Mouse (Mus musculus) heart, embryonic 12.5 days (tissue): Measurements from ENCODE around the gene Ide. TPM values are rescaled to one million over a fixed set of nuclear protein-coding genes. Genes with fewer than 3 reads are reported as not detected.
A peak's percentile ranks its signal among the peaks of the same experiment; 100 is the strongest.

Experiments used
- ATAC-seq: fragments of 200-750 bp; cut with Nextera tagmentation; 2 replicates; pipeline ENCODE4 v1.8.0; 2017; ENCODE audit warnings: moderate TSS enrichment, moderate library complexity; ENCODE audit not compliant: insufficient number of reproducible peaks, low FRiP score
- H3K27ac ChIP-seq: fragments of 300-500 bp; sonication (generic); 2 replicates; pipeline ENCODE4 v1.5.1; 2016; ENCODE audit warnings: mild to moderate bottlenecking, moderate library complexity; ENCODE audit not compliant: poor library complexity, severe bottlenecking
- H3K27me3 ChIP-seq: fragments of 300-500 bp; sonication (generic); replicated peaks from 2 replicates; pipeline ENCODE4 v1.6.1; 2016; ENCODE audit warnings: mild to moderate bottlenecking, moderate library complexity
- H3K36me3 ChIP-seq: fragments of 300-500 bp; sonication (generic); 2 replicates; pipeline ENCODE4 v1.6.1; 2016; ENCODE audit warnings: mild to moderate bottlenecking, moderate library complexity
- H3K4me1 ChIP-seq: fragments of 300-500 bp; sonication (generic); replicated peaks from 2 replicates; pipeline ENCODE4 v1.6.1; 2016; ENCODE audit warnings: mild to moderate bottlenecking
- H3K4me2 ChIP-seq: fragments of 300-500 bp; sonication (generic); 2 replicates; pipeline ENCODE4 v1.6.1; 2016; ENCODE audit warnings: mild to moderate bottlenecking, moderate library complexity
- H3K4me3 ChIP-seq: fragments of 300-500 bp; sonication (generic); 2 replicates; pipeline ENCODE4 v1.5.1; 2016; ENCODE audit warnings: mild to moderate bottlenecking
- H3K9ac ChIP-seq: fragments of 300-500 bp; sonication (generic); 2 replicates; pipeline ENCODE4 v1.6.1; 2016; ENCODE audit warnings: mild to moderate bottlenecking, moderate library complexity
- H3K9me3 ChIP-seq: fragments of 300-500 bp; sonication (generic); replicated peaks from 2 replicates; pipeline ENCODE4 v1.6.1; 2016; ENCODE audit warnings: mild to moderate bottlenecking, moderate library complexity
- WGBS: fragments of 180-500 bp; shearing (Covaris S2); methylation state at CpG from one replicate; pipeline ENCODE4 v1.1.7; 2016; 5-methylcytosine and 5-hydroxymethylcytosine counted together
- polyA plus RNA-seq: library from polyadenylated mRNA; unstranded; fragments of >200 nt; fragmentation: Nextera tagmentation; extraction: Ambion mirVana; gene quantifications from 2 replicates; pipeline ENCODE4 v1.2.1, GENCODE M21; 2016

Ide gene
- polyA plus RNA-seq, 1 experiment from 2014 or later = 62.7 TPM

DNA sequence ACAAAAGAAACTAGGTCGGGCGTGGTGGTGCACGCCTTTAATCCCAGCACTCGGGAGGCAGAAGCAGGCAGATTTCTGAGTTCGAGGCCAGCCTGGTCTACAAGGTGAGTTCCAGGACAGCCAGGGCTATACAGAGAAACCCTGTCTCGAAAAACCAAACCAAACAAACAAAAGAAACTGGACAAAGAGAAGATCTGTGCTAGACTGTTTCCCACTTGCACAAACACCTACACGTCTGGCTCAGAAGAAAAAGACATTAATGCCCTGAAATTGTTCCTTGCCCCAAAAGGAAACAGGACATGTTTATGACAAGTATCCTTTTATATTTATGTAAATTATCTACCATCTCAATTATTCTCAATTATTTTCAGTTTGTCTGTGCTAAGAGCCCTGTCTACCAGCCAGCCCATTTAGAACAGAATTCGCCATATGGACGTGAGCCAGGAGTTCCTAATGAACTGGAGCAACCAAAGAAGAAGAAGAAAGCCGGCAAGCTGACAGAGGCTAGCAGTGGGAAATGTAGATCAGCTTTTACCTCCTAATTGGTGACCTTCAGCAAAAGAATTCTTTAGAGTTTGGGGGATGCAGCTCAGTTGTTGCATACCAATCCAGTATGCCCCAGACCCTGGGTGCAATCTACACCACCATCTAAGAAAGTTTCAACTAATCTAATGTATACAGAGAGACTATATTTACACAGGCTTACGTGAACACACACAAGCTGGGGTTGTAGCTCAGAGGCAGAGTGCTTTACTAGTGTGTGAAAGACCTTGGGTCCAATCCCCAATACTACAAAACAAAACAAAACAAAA, 25.7 kb upstream of the Ide start:
- H3K4me1 ChIP-seq = no peaks in the 10 kb centered on the region
- ATAC-seq = no peak
- H3K9me3 ChIP-seq = no peaks in the 10 kb centered on the region
- no peak overlapping the region for H3K4me3 ChIP-seq
- no peaks in the 10 kb centered on the region for H3K36me3 ChIP-seq
- H3K9ac ChIP-seq = no peak overlapping the region
- 77% methylated on average over 11 of the region's 11 CpGs for WGBS
- no peak overlapping the region for H3K27ac ChIP-seq
- no peaks in the 10 kb centered on the region for H3K27me3 ChIP-seq
- no peak overlapping the region for H3K4me2 ChIP-seq

DNA sequence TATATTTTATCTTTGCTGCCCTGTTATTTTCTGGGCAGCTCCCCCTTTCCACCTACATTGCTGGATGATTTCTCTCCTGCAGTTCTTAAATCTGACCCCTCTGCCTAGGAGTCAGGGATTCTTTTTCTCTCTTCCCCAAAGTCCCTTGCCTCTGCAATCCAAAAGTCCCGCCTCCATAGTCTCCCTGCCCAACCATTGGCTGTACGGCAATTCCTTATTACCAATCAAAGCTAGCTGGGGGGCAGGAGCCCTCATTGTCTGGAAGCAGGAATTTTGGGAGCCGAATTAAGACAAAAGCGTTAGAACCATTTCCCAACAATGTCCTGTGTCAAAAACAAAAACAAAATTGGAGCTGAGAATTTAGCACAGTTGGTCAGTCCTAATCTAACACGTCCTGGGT, 24.9 kb upstream of the Ide start:
- no peaks in the 10 kb centered on the region for H3K36me3 ChIP-seq
- 28% methylated on average over 5 of the region's 5 CpGs for WGBS
- no peak overlapping the region for H3K4me3 ChIP-seq
- no peak overlapping the region for H3K27ac ChIP-seq
- H3K27me3 ChIP-seq = no peaks in the 10 kb centered on the region
- no peak for ATAC-seq
- no peaks in the 10 kb centered on the region for H3K4me1 ChIP-seq
- no peaks in the 10 kb centered on the region for H3K9me3 ChIP-seq
- no peak overlapping the region for H3K9ac ChIP-seq
- H3K4me2 ChIP-seq = no peak overlapping the region

DNA sequence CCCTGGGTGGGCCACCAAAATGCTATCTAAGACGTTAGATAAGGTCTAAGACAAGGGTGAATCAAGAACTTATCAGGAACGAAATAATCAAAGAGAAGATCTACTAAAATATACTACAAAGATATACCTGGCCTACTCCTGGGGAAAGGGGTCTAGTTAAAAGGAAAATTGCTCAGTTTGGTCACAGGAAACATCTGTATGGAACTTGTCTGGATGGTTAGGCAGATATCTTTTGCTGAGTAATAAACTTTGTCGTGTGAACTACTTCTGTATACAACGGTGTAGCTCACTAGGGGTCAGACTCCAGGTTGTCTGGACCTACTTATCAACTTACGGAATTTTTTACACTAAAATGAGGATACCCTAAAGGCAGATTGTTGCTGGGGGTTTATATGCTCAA, 22.4 kb upstream of the Ide start:
- no peak overlapping the region for H3K9ac ChIP-seq

DNA sequence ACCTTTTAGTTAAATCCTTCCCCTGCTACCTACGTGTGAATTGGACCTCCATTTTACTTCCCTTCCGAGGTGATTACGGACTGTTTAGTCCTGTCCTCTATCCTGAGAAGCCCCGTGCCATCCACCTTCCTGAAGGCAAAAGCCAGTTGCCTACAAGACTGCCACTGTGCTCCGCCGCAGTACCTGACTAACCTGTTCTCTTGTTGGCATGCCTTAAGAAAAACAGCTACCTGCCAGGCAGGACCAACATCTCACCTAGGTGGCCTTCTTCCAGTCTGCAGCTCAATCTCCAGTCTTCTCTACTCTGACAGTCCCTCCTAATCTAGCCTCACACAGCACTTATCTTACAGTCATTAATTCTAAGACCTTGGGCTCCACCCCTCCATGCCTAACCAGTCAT, 15.7 kb upstream of the Ide start:
- Histone ChIP-seq H3K36me3 (peaks cover 12% of the 10 kb centered on the region), H3K4me1 (peaks cover 2% of the 10 kb centered on the region), H3K27ac (no peak overlapping the region), H3K9ac (no peak overlapping the region), H3K9me3 (0 out of 2 replicates have a peak, but pooled peaks cover 10% of the 10 kb centered on the region), H3K27me3 (no peaks in the 10 kb centered on the region), H3K4me3 (no peak overlapping the region), H3K4me2 (no peak overlapping the region)
- no peak for ATAC-seq
- WGBS = 90% methylated on average over 6 of the region's 6 CpGs

More for the DNA sequence above, 22.4 kb upstream of the Ide start:
- ATAC-seq = no peak
- Histone ChIP-seq H3K4me3 (no peak overlapping the region), H3K27ac (no peak overlapping the region), H3K4me1 (no peaks in the 10 kb centered on the region), H3K27me3 (no peaks in the 10 kb centered on the region), H3K4me2 (no peak overlapping the region), H3K36me3 (no peaks in the 10 kb centered on the region), H3K9me3 (no peaks in the 10 kb centered on the region)
- WGBS = 43% methylated on average over 5 of the region's 5 CpGs

DNA sequence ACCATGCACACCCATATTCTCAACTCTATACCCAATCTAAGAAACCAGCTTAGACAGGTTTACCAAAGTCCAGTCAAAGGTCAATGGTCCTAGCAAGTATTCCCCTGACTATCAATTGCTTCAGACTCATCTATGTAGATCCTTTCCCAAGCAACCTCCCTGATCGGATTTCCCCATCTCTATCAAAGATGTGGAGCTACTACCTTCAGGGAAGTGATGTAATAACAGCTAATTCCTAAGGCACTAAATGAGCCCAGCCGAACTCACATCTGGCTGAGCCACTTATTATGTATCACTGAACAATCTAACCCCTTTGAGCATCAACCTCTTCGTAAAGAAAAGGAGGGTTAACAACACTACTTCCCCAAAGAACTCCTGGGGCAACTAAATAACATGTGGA, 15.1 kb upstream of the Ide start:
- Histone ChIP-seq H3K9me3 (0 out of 2 replicates have a peak, but pooled peaks cover 10% of the 10 kb centered on the region), H3K4me1 (peaks cover 6% of the 10 kb centered on the region), H3K27me3 (no peaks in the 10 kb centered on the region), H3K4me3 (no peak overlapping the region), H3K36me3 (peaks cover 12% of the 10 kb centered on the region), H3K4me2 (no peak overlapping the region), H3K27ac (no peak overlapping the region), H3K9ac (no peak overlapping the region)
- no peak for ATAC-seq
- 93% methylated on average over 3 of the region's 3 CpGs for WGBS

DNA sequence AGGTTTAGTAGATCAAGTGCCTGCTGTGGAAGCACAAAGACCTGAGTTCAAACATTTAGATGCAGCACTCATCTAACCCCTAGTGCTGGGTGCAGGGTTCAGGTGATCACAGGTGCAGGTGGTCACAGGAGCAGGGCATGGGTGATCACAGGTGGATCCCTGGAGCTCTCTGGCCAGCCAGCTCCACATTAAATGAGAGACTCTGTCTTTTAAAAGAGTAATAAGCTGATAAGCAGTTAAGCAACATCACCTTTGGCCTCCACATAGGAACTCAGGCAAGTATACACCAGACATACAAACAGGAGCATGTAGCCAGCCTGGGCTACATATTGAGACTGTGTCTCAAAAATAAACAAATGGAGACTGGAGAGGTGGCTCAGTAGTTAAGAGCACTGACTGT, 11.3 kb upstream of the Ide start:
- H3K4me3 ChIP-seq = no peak overlapping the region
- no peak overlapping the region; the same call in 1 of the 2 replicates for H3K27ac ChIP-seq

DNA sequence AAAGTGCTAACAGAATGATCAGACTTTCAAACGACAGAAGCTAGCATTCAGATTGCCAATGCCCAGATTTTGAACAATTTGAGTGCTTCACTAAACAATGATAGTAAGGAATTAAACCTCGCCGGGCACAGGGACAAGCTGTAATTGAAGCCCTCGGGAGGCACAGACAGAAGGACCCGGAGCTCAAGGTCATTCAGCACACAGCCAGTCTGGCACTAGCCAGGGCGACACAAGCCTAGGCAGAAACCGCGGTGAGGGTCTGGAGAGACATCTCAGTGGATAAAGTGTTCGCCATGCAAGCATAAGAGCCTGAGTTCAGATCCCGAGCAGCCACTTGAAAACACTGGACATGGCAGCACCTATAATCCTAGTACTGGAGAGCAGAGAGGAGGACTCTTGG, 10.7 kb upstream of the Ide start:
- Histone ChIP-seq H3K27ac (peak overlapping the region; percentile 77), H3K27me3 (no peaks in the 10 kb centered on the region), H3K4me3 (no peak overlapping the region), H3K4me2 (no peak overlapping the region), H3K36me3 (peaks cover 12% of the 10 kb centered on the region), H3K9me3 (0 out of 2 replicates have a peak, but pooled peaks cover 10% of the 10 kb centered on the region), H3K4me1 (peaks cover 23% of the 10 kb centered on the region), H3K9ac (no peak overlapping the region)
- 59% methylated on average over 10 of the region's 10 CpGs for WGBS
- ATAC-seq = no peak

More for the DNA sequence above, 11.3 kb upstream of the Ide start:
- Histone ChIP-seq H3K36me3 (peaks cover 12% of the 10 kb centered on the region), H3K4me2 (no peak overlapping the region), H3K9me3 (0 out of 2 replicates have a peak, but pooled peaks cover 10% of the 10 kb centered on the region), H3K27me3 (no peaks in the 10 kb centered on the region), H3K9ac (no peak overlapping the region), H3K4me1 (peaks cover 23% of the 10 kb centered on the region)
- ATAC-seq = no peak

DNA sequence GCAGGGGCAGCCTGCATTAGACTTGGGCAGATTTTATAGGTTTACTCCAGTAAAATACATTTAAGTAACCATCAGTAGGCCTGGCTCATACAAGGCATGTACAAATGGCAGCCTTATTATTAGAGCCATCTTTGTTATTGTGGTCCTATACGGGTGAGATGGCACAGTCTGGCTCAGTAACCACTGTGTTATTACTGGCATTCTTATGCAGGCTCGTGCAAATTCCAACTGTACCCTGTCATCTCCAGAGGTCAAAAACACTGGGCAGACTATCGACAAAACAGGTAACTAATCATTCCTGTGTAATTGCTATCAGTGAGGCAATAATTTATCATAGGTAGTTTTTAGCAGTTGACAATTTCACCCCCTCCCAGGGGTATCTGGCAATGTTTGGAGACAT, 8.6 kb upstream of the Ide start:
- 36% methylated on average over 3 of the region's 3 CpGs for WGBS
- Histone ChIP-seq H3K27ac (no peak overlapping the region), H3K9ac (no peak overlapping the region), H3K9me3 (0 out of 2 replicates have a peak, but pooled peaks cover under 1% of the 10 kb centered on the region), H3K36me3 (peaks cover 3% of the 10 kb centered on the region; the same call in 1 of the 2 replicates), H3K4me1 (peaks cover 23% of the 10 kb centered on the region), H3K4me2 (no peak overlapping the region), H3K4me3 (no peak overlapping the region), H3K27me3 (no peaks in the 10 kb centered on the region)
- no peak for ATAC-seq

DNA sequence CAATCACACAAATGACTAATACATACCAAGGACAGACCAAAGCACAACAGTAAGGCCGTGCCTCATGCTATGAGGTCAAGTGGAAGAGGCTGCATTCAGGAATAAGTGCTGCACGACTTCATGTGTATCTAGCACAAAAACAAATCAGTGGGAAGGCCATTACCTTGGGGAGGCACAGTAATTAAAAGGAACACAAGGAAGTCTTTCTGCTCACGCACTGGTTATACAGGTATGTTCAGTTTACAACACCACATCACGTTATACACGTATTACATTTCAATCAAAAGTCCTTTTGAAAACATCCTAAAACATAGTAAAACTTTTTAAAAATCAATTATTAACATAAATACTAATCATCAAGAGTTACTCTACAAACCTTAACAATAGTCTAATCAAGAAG, 6.2 kb upstream of the Ide start:
- no peak overlapping the region for H3K4me3 ChIP-seq
- H3K27me3 ChIP-seq = no peaks in the 10 kb centered on the region
- no peaks in the 10 kb centered on the region for H3K9me3 ChIP-seq
- no peak overlapping the region for H3K4me2 ChIP-seq
- WGBS = 85% methylated on average over 5 of the region's 5 CpGs
- no peaks in the 10 kb centered on the region for H3K36me3 ChIP-seq
- no peak overlapping the region for H3K27ac ChIP-seq
- H3K9ac ChIP-seq = no peak overlapping the region
- no peak for ATAC-seq
- peaks cover 29% of the 10 kb centered on the region for H3K4me1 ChIP-seq

DNA sequence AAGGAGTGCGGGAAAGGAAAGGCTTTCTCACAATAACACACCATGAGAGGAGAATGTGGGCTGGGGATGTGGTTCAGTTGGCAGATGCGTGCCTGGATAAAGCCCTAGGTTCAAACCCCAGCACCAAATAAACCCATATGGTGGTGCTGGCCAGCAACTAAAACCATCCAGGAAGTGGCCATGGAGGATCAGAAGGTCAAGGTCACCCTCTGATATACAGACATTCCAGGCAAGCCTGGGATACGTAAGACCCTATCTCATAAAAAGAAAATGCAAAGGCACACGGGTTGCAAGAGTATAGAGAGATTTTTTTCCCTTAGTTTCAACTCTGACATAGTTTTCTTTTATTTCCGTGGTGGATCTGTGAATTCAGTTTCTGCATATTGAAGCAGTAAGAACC, 3.3 kb upstream of the Ide start:
- ATAC-seq = no peak
- H3K27ac ChIP-seq = no peak overlapping the region; the same call in 1 of the 2 replicates

DNA sequence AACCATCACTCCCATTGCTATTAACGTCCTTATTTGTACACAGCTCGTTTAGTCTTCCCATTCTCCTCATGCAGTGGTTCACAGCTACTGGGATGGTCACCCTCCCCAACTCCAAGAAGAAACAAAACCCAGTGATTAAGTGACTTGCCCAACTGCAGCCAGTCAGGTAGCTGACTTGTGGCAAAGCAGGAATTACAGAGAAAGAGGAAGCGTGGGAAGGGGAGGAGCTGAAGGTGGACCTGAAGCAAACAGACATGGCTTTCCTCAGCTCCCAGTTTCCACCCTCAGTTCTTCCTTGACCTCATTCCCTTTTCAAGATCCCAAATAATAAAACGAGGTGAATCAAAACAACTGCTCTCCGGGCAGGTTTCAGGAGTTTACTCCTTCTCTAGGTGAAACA, 2.8 kb upstream of the Ide start:
- Histone ChIP-seq H3K36me3 (no peaks in the 10 kb centered on the region), H3K9me3 (no peaks in the 10 kb centered on the region), H3K9ac (no peak overlapping the region), H3K4me3 (no peak overlapping the region), H3K4me2 (no peak overlapping the region), H3K27me3 (no peaks in the 10 kb centered on the region), H3K4me1 (peaks cover 18% of the 10 kb centered on the region), H3K27ac (no peak overlapping the region; the same call in 1 of the 2 replicates)
- WGBS = 81% methylated on average over 5 of the region's 5 CpGs
- ATAC-seq = no peak

More for the DNA sequence above, 3.3 kb upstream of the Ide start:
- no peaks in the 10 kb centered on the region for H3K9me3 ChIP-seq
- H3K27me3 ChIP-seq = no peaks in the 10 kb centered on the region
- 57% methylated on average over 5 of the region's 5 CpGs for WGBS
- H3K4me3 ChIP-seq = no peak overlapping the region
- no peak overlapping the region for H3K9ac ChIP-seq
- no peak overlapping the region for H3K4me2 ChIP-seq
- no peaks in the 10 kb centered on the region for H3K36me3 ChIP-seq
- peaks cover 18% of the 10 kb centered on the region for H3K4me1 ChIP-seq
